Mouse (Mus musculus): Measurements from ENCODE around the gene Slk. TPM values are rescaled to one million over a fixed set of nuclear protein-coding genes. Genes with fewer than 3 reads are reported as not detected.
A peak's percentile ranks its signal among the peaks of the same experiment; 100 is the strongest.

The Slk gene
- polyA plus RNA-seq, 1 experiment from 2014 or later: 11.8 TPM

DNA sequence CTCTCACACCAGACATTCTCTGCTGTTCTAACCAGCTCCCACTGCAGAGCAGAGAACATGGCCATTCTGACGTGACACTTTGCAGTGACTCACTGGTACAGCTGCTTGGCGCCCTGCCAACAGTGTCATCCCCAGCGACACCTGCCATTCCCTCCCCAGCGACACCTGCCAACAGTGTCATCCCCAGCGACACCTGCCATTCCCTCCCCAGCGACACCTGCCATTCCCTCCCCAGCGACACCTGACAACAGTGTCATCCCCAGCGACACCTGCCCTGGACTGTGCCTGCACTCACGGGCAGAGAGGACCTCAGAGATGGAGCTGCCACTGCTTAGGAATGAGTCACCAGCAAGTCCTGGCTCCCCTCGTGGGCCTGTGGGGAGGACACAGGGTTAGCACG lies 75.4 kb downstream of the Slk start:
- Histone ChIP-seq H3K9me3 (no peaks in the 10 kb centered on the region), H3K27ac (no peak overlapping the region), H3K4me1 (replicated peaks) (peaks cover 15% of the 10 kb centered on the region), H3K4me2 (no peak overlapping the region), H3K27me3 (no peaks in the 10 kb centered on the region), H3K9ac (replicated peaks) (no peak overlapping the region), H3K36me3 (no peaks in the 10 kb centered on the region), H3K4me3 (replicated peaks) (no peak overlapping the region)
- 63% methylated on average over 11 of the region's 11 CpGs for WGBS
- ATAC-seq (ENCODE audit: insufficient number of reproducible peaks, insufficient read depth, low FRiP score, low TSS enrichment, low read depth): no peak

DNA sequence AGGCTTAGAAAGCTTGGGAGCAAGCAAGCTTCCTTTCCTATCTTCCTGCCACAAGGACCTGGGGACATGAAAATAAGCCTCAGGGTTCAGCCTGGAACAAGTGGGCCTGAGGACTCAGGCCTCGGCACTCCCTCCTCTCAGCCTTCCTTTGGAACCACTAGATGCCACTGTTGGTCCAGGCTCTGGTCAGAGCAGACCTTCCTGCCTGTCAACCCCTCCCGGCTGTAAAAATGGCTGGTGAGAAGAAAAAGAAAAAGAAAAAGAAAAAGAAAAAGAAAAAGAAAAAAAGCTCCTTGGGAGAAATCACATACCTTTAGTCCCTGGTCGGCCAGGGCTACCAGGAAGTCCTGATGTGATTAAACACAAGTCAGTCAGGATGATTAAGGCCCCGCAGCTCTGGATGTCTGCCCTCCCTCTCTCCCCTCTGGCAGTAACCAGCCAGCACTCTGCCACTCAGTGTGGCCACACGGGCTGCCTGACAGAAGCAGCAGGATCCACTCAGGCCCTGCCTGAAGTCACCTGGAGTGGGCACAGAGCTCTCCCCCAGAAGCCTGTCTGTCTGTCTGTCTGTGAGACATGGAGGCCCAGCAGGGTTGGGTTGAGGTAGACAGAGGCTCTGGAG lies 79.5 kb downstream of the Slk start:
- peaks cover 4% of the 10 kb centered on the region; the same call in 1 of the 2 replicates for H3K27me3 ChIP-seq
- H3K4me1 ChIP-seq (replicated peaks): peaks cover 15% of the 10 kb centered on the region
- no peaks in the 10 kb centered on the region for H3K36me3 ChIP-seq
- no peak overlapping the region for H3K4me2 ChIP-seq
- no peak overlapping the region for H3K4me3 ChIP-seq (replicated peaks)
- WGBS: 11% methylated on average over 5 of the region's 5 CpGs
- peak overlapping the region; percentile 47; the same call in 1 of the 2 replicates for H3K27ac ChIP-seq
- peak; percentile 81 for ATAC-seq (ENCODE audit: insufficient number of reproducible peaks, insufficient read depth, low FRiP score, low TSS enrichment, low read depth)
- peak overlapping the region; percentile 24; the same call in 1 of the 2 replicates for H3K9ac ChIP-seq (replicated peaks)
- no peaks in the 10 kb centered on the region for H3K9me3 ChIP-seq

- ATAC-seq (ENCODE audit: insufficient number of reproducible peaks, insufficient read depth, low FRiP score, low TSS enrichment, low read depth): no peak
- Histone ChIP-seq H3K27ac (no peak overlapping the region), H3K4me1 (replicated peaks) (peaks cover 15% of the 10 kb centered on the region), H3K27me3 (peaks cover 4% of the 10 kb centered on the region; the same call in 1 of the 2 replicates), H3K9ac (replicated peaks) (no peak overlapping the region), H3K4me2 (no peak overlapping the region), H3K4me3 (replicated peaks) (no peak overlapping the region), H3K36me3 (no peaks in the 10 kb centered on the region), H3K9me3 (no peaks in the 10 kb centered on the region)
- WGBS: 82% methylated on average over 9 of the region's 9 CpGs
These were observed 80.4 kb downstream of the Slk start for GRCm38 (mm10) chr19:47659765-47660408.

- Histone ChIP-seq H3K9ac (replicated peaks) (no peak overlapping the region), H3K27me3 (no peaks in the 10 kb centered on the region), H3K36me3 (no peaks in the 10 kb centered on the region), H3K27ac (no peak overlapping the region), H3K4me1 (replicated peaks) (peaks cover 16% of the 10 kb centered on the region; the same call in 1 of the 2 replicates), H3K4me3 (replicated peaks) (no peak overlapping the region), H3K4me2 (no peak overlapping the region), H3K9me3 (no peaks in the 10 kb centered on the region)
- WGBS: 57% methylated on average over 8 of the region's 8 CpGs
- ATAC-seq (ENCODE audit: insufficient number of reproducible peaks, insufficient read depth, low FRiP score, low TSS enrichment, low read depth): no peak
These were observed 88.1 kb downstream of the Slk start for GRCm38 (mm10) chr19:47667601-47668000.

GRCm38 (mm10) chr19:47668399-47668798 lies 88.9 kb downstream of the Slk start:
- Histone ChIP-seq H3K4me1 (replicated peaks) (peaks cover 20% of the 10 kb centered on the region; the same call in 1 of the 2 replicates), H3K27me3 (no peaks in the 10 kb centered on the region), H3K4me3 (replicated peaks) (no peak overlapping the region), H3K36me3 (no peaks in the 10 kb centered on the region), H3K9ac (replicated peaks) (no peak overlapping the region), H3K27ac (0 out of 2 replicates have a peak overlapping the region, but pooled peaks have one; percentile 41), H3K4me2 (no peak overlapping the region), H3K9me3 (no peaks in the 10 kb centered on the region)
- WGBS: 60% methylated on average over 9 of the region's 9 CpGs
- no peak for ATAC-seq (ENCODE audit: insufficient number of reproducible peaks, insufficient read depth, low FRiP score, low TSS enrichment, low read depth)

GRCm38 (mm10) chr19:47674419-47674818 lies 94.9 kb downstream of the Slk start:
- no peak overlapping the region for H3K9ac ChIP-seq (replicated peaks)
- H3K4me3 ChIP-seq (replicated peaks): no peak overlapping the region
- H3K9me3 ChIP-seq: no peaks in the 10 kb centered on the region
- H3K36me3 ChIP-seq: no peaks in the 10 kb centered on the region
- H3K4me1 ChIP-seq (replicated peaks): peaks cover 10% of the 10 kb centered on the region; the same call in 1 of the 2 replicates
- no peak overlapping the region for H3K27ac ChIP-seq
- no peak for ATAC-seq (ENCODE audit: insufficient number of reproducible peaks, insufficient read depth, low FRiP score, low TSS enrichment, low read depth)
- no peaks in the 10 kb centered on the region for H3K27me3 ChIP-seq
- no peak overlapping the region for H3K4me2 ChIP-seq
- 47% methylated on average over 8 of the region's 8 CpGs for WGBS

DNA sequence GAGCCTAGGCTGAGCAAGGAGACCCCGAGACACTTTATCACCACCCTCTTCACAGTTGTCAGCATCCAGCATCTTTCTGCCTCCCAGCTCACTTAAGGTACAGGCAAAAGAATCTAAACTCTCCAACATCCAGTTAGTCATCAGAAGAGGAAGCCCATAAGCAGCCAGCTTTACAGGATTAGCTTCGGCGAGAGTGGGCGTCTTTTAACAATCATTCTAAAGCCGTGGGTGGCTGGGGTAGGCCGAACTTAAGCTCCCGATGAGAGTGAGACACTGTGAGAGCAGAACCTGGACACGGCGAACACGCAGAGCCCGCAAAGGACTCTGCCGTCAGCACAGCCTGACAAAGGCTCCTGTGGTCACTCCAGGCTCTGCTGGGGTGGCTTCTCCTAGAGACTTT lies 99.2 kb downstream of the Slk start:
- ATAC-seq (ENCODE audit: insufficient number of reproducible peaks, insufficient read depth, low FRiP score, low TSS enrichment, low read depth): no peak
- 69% methylated on average over 12 of the region's 12 CpGs for WGBS
- H3K9me3 ChIP-seq: no peaks in the 10 kb centered on the region

DNA sequence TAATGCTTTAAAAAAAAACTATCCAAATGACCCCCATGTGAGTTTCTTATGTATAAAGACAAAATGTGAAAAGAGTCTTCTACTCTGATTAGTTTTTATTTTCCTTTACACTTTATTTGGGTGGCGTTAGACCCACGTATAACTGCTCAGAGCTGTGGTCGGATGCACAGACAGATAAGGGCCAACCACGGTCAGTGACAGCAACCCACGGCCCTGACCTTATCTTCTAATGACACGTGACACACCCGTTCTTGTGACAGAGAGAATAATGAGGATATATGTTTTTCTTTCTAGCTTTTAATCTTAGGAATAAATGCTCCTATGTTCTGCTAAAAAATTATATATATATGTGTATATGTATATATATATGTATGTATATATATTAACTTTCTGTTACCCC lies 110.1 kb downstream of the Slk start:
- Histone ChIP-seq H3K9ac (replicated peaks) (no peak overlapping the region), H3K27ac (no peak overlapping the region), H3K4me1 (replicated peaks) (peaks cover 29% of the 10 kb centered on the region), H3K36me3 (no peaks in the 10 kb centered on the region), H3K27me3 (no peaks in the 10 kb centered on the region; the same call in none of the 2 replicates), H3K4me3 (replicated peaks) (no peak overlapping the region), H3K4me2 (no peak overlapping the region), H3K9me3 (no peaks in the 10 kb centered on the region)
- no peak for ATAC-seq (ENCODE audit: insufficient number of reproducible peaks, insufficient read depth, low FRiP score, low TSS enrichment, low read depth)
- WGBS: 82% methylated on average over 7 of the region's 7 CpGs

More for the DNA sequence above, 99.2 kb downstream of the Slk start:
- Histone ChIP-seq H3K4me2 (no peak overlapping the region), H3K4me1 (replicated peaks) (0 out of 2 replicates have a peak, but pooled peaks cover 5% of the 10 kb centered on the region), H3K4me3 (replicated peaks) (no peak overlapping the region), H3K27me3 (no peaks in the 10 kb centered on the region), H3K9ac (replicated peaks) (no peak overlapping the region), H3K27ac (no peak overlapping the region), H3K36me3 (no peaks in the 10 kb centered on the region)

- no peak within 1 kb of the TSS for H3K9ac ChIP-seq (replicated peaks)
- no peaks in the 10 kb centered on the region; the same call in none of the 2 replicates for H3K27me3 ChIP-seq
- peak within 1 kb of the TSS; percentile 26 for H3K4me2 ChIP-seq
- WGBS: 59% methylated on average over 6 of the region's 6 CpGs
- no peaks in the 10 kb centered on the region for H3K36me3 ChIP-seq
- H3K27ac ChIP-seq: peak within 1 kb of the TSS; percentile 54; the same call in 1 of the 2 replicates
- no peak for ATAC-seq (ENCODE audit: insufficient number of reproducible peaks, insufficient read depth, low FRiP score, low TSS enrichment, low read depth)
- peak within 1 kb of the TSS; percentile 12; the same call in 1 of the 2 replicates for H3K4me3 ChIP-seq (replicated peaks)
- peaks cover 7% of the 10 kb centered on the region; the same call in 1 of the 2 replicates for H3K4me1 ChIP-seq (replicated peaks)
- no peaks in the 10 kb centered on the region for H3K9me3 ChIP-seq
These were observed 112.5 kb downstream of the Slk start, which contains the start of gene Col17a1 for GRCm38 (mm10) chr19:47691994-47692393. Gene Col17a1, minus strand, starts transcription at chr19:47692094.

All from limb, embryonic 12.5 days (tissue).